8 mouse cellular contexts compared by ENCODE assay signal in the genomic region with DNA sequence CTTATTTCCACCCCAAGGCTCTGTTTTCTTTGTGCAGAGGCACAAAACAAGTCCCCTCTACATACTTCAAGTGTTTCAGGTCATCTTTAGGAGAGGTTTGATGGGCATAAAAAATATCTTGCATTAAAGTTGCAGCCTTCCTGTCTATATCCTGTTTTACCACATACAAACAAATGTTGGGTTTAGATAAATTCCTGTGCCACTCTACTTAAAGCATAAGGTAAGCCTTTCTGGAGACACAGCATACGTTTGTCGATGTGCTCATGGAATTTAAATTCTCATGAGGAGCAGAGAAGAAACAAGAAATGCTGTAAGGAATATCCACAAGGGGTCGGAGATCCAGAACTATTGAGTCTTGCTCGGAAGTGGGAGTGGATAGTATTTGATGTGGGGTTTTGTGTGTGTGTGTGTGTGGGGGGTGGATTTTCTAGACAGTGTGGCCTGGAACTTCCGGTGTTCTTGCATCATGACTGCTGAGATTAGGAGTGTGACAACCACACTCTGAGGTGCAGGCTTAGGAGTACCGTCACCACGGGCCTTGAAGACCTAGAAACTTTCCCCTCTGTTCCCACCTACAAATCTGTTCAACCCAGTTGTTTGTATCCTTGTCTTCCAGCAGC. TPM values are rescaled to one million over a fixed set of nuclear protein-coding genes. Genes with fewer than 3 reads are reported as not detected.
DNase-seq lines count a peak whose midpoint lies in the region; ATAC-seq and TF ChIP-seq lines count a peak whose summit lies in the region.

No protein-coding gene starts in this region.

- H3K4me2 ChIP-seq in heart, embryonic 13.5 days, result peak overlapping the region; percentile 71
- H3K4me2 ChIP-seq in midbrain, embryonic 14.5 days (ENCODE audit: low read length), result peak overlapping the region; percentile 59

- TF ChIP-seq EP300 in heart, adult 2 months (IDR thresholded peaks at IDR 0.05; ENCODE audit: insufficient read depth, low read depth, low read length), result no peak

- no peak for TF ChIP-seq POLR2A in heart, adult 2 months (IDR thresholded peaks at IDR 0.05; ENCODE audit: insufficient read depth, low read depth, low read length)

- no peaks in the 10 kb centered on the region for H3K9me3 ChIP-seq in heart, embryonic 13.5 days
- H3K9me3 ChIP-seq in midbrain, embryonic 14.5 days (ENCODE audit: control insufficient read depth, low read length), result no peaks in the 10 kb centered on the region

- peaks cover 36% of the 10 kb centered on the region for H3K36me3 ChIP-seq in heart, embryonic 13.5 days
- no peaks in the 10 kb centered on the region; the same call in 1 of the 2 replicates for H3K36me3 ChIP-seq in heart, adult 2 months (ENCODE audit: control insufficient read depth, insufficient read depth, low read length)
- H3K36me3 ChIP-seq in midbrain, embryonic 14.5 days (ENCODE audit: control insufficient read depth, insufficient read depth, low read length), result peaks cover 22% of the 10 kb centered on the region

- no peak for ATAC-seq in heart, embryonic 13.5 days (ENCODE audit: extremely low read depth, insufficient number of reproducible peaks, low FRiP score, low TSS enrichment)
- peak; percentile 82 for ATAC-seq in activated CD4-positive, CD25-positive, alpha-beta regulatory T cell, adult 4 months
- ATAC-seq in midbrain, embryonic 14.5 days (ENCODE audit: low FRiP score, low TSS enrichment), result no peak

- H3K9ac ChIP-seq in heart, embryonic 13.5 days, result peak overlapping the region; percentile 68; the same call in 1 of the 2 replicates
- H3K9ac ChIP-seq in heart, adult 2 months (ENCODE audit: low read depth, low read length), result no peak overlapping the region
- no peak overlapping the region for H3K9ac ChIP-seq in midbrain, embryonic 14.5 days (replicated peaks; ENCODE audit: low read length)

- peak overlapping the region; percentile 49 for H3K4me3 ChIP-seq in heart, embryonic 13.5 days
- H3K4me3 ChIP-seq in heart, adult 2 months, result no peak overlapping the region; the same call in 1 of the 2 replicates
- H3K4me3 ChIP-seq in midbrain, embryonic 14.5 days (replicated peaks; ENCODE audit: low read depth, low read length), result peak overlapping the region; percentile 30

- no peaks in the 10 kb centered on the region for H3K79me2 ChIP-seq in heart, adult 2 months (replicated peaks; ENCODE audit: control insufficient read depth, insufficient read depth, low read length)

- no peaks in the 10 kb centered on the region for H3K27me3 ChIP-seq in heart, embryonic 13.5 days (replicated peaks)
- H3K27me3 ChIP-seq in heart, adult 2 months (ENCODE audit: control insufficient read depth, insufficient read depth, low read length), result no peaks in the 10 kb centered on the region
- no peaks in the 10 kb centered on the region for H3K27me3 ChIP-seq in midbrain, embryonic 14.5 days (ENCODE audit: control insufficient read depth, insufficient read depth, low read length)

- H3K27ac ChIP-seq in heart, embryonic 13.5 days (replicated peaks), result no peak overlapping the region
- H3K27ac ChIP-seq in heart, adult 2 months, result no peak overlapping the region
- H3K27ac ChIP-seq in midbrain, embryonic 14.5 days (replicated peaks; ENCODE audit: low read depth, low read length), result no peak overlapping the region

- peaks cover 22% of the 10 kb centered on the region for H3K4me1 ChIP-seq in heart, embryonic 13.5 days
- H3K4me1 ChIP-seq in heart, adult 2 months (ENCODE audit: control insufficient read depth, insufficient read depth, low read length), result peaks cover 6% of the 10 kb centered on the region
- H3K4me1 ChIP-seq in midbrain, embryonic 14.5 days (ENCODE audit: control insufficient read depth, insufficient read depth, low read length), result peaks cover 17% of the 10 kb centered on the region

- intact Hi-C loops in heart, adult 2 months (cut with DNase I), result no loop called here

- WGBS in heart, embryonic 13.5 days, result 72% methylated on average over 7 of the region's 7 CpGs
- WGBS in heart, adult 2 months, result 55% methylated on average over 7 of the region's 7 CpGs
- WGBS in midbrain, embryonic 14.5 days, result 91% methylated on average over 7 of the region's 7 CpGs

- no peak for DNase-seq in heart, adult 2 months
- peak; percentile 88 for DNase-seq in induced T-regulatory cell, adult 2 months (ENCODE audit: low read depth)
- no peak for DNase-seq in midbrain, embryonic 14.5 days
- DNase-seq in right cerebral cortex, postnatal 25 days, result no peak
- DNase-seq in gastrocnemius, postnatal 10 days, result no peak
- DNase-seq in cerebellum, adult 8-10 months, result no peak

- no peak for TF ChIP-seq CTCF in heart, adult 2 months (IDR thresholded peaks at IDR 0.05)

RNA-seq across cellular contexts. Expression of a gene that starts 1.7 kb away (rescaled TPM):
- polyA plus RNA-seq in heart, embryonic 13.5 days (2015; fragmentation: Nextera tagmentation; extraction: Ambion mirVana), result 8.8 and 9.8 TPM in 2 replicates
- total RNA-seq in heart, adult 2 months (2021), result 1 to 10 TPM; 4.5 to 6.3 TPM
- 5.8 and 7.8 TPM in 2 replicates for polyA plus RNA-seq in heart, adult 2 months (2012; rRNA removed)
- 10 to 100 TPM; 21.1 to 22.9 TPM for polyA plus RNA-seq in activated CD4-positive, CD25-positive, alpha-beta regulatory T cell, adult 4 months (2017; shearing (Covaris generic))
- polyA plus RNA-seq in midbrain, embryonic 14.5 days (2014; fragmentation: Nextera tagmentation; extraction: Ambion mirVana), result 31.7 and 34.7 TPM in 2 replicates
- 1 to 10 TPM; 6.0 to 6.7 TPM for total RNA-seq in gastrocnemius, postnatal 10 days (2021)

RNA-seq across cellular contexts. Expression of a gene that starts 1.7 kb away (rescaled TPM):
- 51.7 and 54.2 TPM in 2 replicates for polyA plus RNA-seq in heart, embryonic 13.5 days (2015; fragmentation: Nextera tagmentation; extraction: Ambion mirVana)
- total RNA-seq in heart, adult 2 months (2021), result 10 to 100 TPM; 28.3 to 32.1 TPM
- polyA plus RNA-seq in heart, adult 2 months (2012; rRNA removed), result 46.8 and 67.9 TPM in 2 replicates
- 10 to 100 TPM; 67.2 to 99.2 TPM for polyA plus RNA-seq in activated CD4-positive, CD25-positive, alpha-beta regulatory T cell, adult 4 months (2017; shearing (Covaris generic))
- 86.6 and 102 TPM in 2 replicates for polyA plus RNA-seq in midbrain, embryonic 14.5 days (2014; fragmentation: Nextera tagmentation; extraction: Ambion mirVana)
- 10 to 100 TPM; 35.5 to 40.8 TPM for total RNA-seq in gastrocnemius, postnatal 10 days (2021)

RNA-seq across cellular contexts. Expression of a gene that starts 6.6 kb away (rescaled TPM):
- 2.1 and 2.8 TPM in 2 replicates for polyA plus RNA-seq in heart, embryonic 13.5 days (2015; fragmentation: Nextera tagmentation; extraction: Ambion mirVana)
- 1 to 10 TPM; 1.5 to 2.1 TPM for total RNA-seq in heart, adult 2 months (2021)
- polyA plus RNA-seq in heart, adult 2 months (2012; rRNA removed), result 3.3 and 4.9 TPM in 2 replicates
- 100 to 1,000 TPM; 216 to 232 TPM for polyA plus RNA-seq in activated CD4-positive, CD25-positive, alpha-beta regulatory T cell, adult 4 months (2017; shearing (Covaris generic))
- 0.92 and 3.4 TPM in 2 replicates for polyA plus RNA-seq in midbrain, embryonic 14.5 days (2014; fragmentation: Nextera tagmentation; extraction: Ambion mirVana)
- total RNA-seq in gastrocnemius, postnatal 10 days (2021), result 1 to 10 TPM; 1.8 to 2.3 TPM

RNA-seq across cellular contexts. Expression of a gene that starts 11.3 kb away (rescaled TPM):
- 0.82 and 1.4 TPM in 2 replicates for polyA plus RNA-seq in heart, embryonic 13.5 days (2015; fragmentation: Nextera tagmentation; extraction: Ambion mirVana)
- 10 to 100 TPM; 22.6 to 30.9 TPM for total RNA-seq in heart, adult 2 months (2021)
- 23.3 and 25.6 TPM in 2 replicates for polyA plus RNA-seq in heart, adult 2 months (2012; rRNA removed)
- 1 to 10 TPM; 2.5 to 3.7 TPM for polyA plus RNA-seq in activated CD4-positive, CD25-positive, alpha-beta regulatory T cell, adult 4 months (2017; shearing (Covaris generic))
- polyA plus RNA-seq in midbrain, embryonic 14.5 days (2014; fragmentation: Nextera tagmentation; extraction: Ambion mirVana), result 0.47 and 0.49 TPM in 2 replicates
- 100 to 1,000 TPM; 423 to 469 TPM for total RNA-seq in gastrocnemius, postnatal 10 days (2021)

RNA-seq across cellular contexts. Expression of a gene that starts 24.7 kb away (rescaled TPM):
- polyA plus RNA-seq in heart, embryonic 13.5 days (2015; fragmentation: Nextera tagmentation; extraction: Ambion mirVana), result 2.9 and 3.0 TPM in 2 replicates
- total RNA-seq in heart, adult 2 months (2021), result 1 to 10 TPM; 3.8 to 3.9 TPM
- 16.9 and 21.1 TPM in 2 replicates for polyA plus RNA-seq in heart, adult 2 months (2012; rRNA removed)
- polyA plus RNA-seq in activated CD4-positive, CD25-positive, alpha-beta regulatory T cell, adult 4 months (2017; shearing (Covaris generic)), result not detected
- polyA plus RNA-seq in midbrain, embryonic 14.5 days (2014; fragmentation: Nextera tagmentation; extraction: Ambion mirVana), result 39.0 and 44.4 TPM in 2 replicates
- 100 to 1,000 TPM; 103 to 123 TPM for total RNA-seq in gastrocnemius, postnatal 10 days (2021)

Comparison
In these comparisons a context has a peak if more than half of its experiments do, and no peak if none do; other contexts are left out.
1. RNA of a gene that starts 6.6 kb away (polyA plus RNA-seq): 216 to 232 TPM in activated CD4-positive, CD25-positive, alpha-beta regulatory T cell, adult 4 months; 3.3 to 4.9 TPM in heart, adult 2 months, 0.92 to 3.4 TPM in midbrain, embryonic 14.5 days and 2.1 to 2.8 TPM in heart, embryonic 13.5 days; every median in the first group is over 10 times any median in the second.